Mouse (Mus musculus): ENCODE measurements at regions not wholly inside any gene's neighbourhood (a gene's known extent, or its start where the extent isn't known, plus 50 kb on each side); places are given as distances from the start of the nearest gene placed in this dataset.
A peak's percentile ranks its signal among the peaks of the same experiment; 100 is the strongest.

DNA sequence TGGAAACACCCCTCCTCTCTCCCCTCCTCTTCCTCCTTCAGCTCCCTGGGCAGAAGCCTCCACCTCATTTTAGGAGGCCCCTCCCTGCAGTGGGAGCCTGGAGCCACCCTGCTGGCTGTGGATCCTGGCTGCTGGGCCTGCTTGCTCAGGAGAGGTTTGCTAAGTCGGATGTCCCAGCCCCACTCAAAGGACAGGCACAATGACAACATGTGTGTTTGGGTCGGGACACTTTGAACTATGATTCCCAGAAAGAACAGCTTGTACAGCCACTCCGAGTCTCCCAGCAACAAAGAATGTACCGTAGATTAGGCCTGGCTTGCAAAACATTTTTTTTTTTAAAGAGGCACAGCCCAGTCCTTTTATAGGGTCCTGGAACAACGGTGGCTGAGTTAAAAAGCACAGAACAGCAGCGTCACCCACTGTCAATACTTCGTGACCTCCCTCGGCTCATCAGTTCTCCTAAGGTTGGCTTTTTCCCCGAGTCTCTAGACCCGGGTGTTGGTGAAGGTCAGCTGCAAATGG lies 142.7 kb upstream of the Irf2bp2 start:
- Histone ChIP-seq H3K4me1 (ENCODE audit: control insufficient read depth, insufficient read depth, low read length) (peaks cover 19% of the 10 kb centered on the region), H3K9ac (ENCODE audit: low read length) (peak overlapping the region; percentile 19; the same call in 1 of the 2 replicates), H3K4me2 (ENCODE audit: low read depth, severe bottlenecking) (no peak overlapping the region; the same call in 1 of the 2 replicates), H3K27me3 (ENCODE audit: control insufficient read depth, insufficient read depth, low read length) (no peaks in the 10 kb centered on the region), H3K9me3 (ENCODE audit: control insufficient read depth, low read length) (no peaks in the 10 kb centered on the region), H3K36me3 (ENCODE audit: control insufficient read depth, insufficient read depth, low read length) (no peaks in the 10 kb centered on the region), H3K4me3 (ENCODE audit: low read depth, low read length) (no peak overlapping the region), H3K27ac (replicated peaks; ENCODE audit: low read depth, low read length) (peak overlapping the region; percentile 80; the same call in 1 of the 2 replicates)
- DNase-seq (ENCODE audit: low spot score) (no peak), ATAC-seq (ENCODE audit: insufficient number of reproducible peaks, low FRiP score, low TSS enrichment, low read depth) (no peak)
- WGBS: 34% methylated on average over 10 of the region's 10 CpGs

DNA sequence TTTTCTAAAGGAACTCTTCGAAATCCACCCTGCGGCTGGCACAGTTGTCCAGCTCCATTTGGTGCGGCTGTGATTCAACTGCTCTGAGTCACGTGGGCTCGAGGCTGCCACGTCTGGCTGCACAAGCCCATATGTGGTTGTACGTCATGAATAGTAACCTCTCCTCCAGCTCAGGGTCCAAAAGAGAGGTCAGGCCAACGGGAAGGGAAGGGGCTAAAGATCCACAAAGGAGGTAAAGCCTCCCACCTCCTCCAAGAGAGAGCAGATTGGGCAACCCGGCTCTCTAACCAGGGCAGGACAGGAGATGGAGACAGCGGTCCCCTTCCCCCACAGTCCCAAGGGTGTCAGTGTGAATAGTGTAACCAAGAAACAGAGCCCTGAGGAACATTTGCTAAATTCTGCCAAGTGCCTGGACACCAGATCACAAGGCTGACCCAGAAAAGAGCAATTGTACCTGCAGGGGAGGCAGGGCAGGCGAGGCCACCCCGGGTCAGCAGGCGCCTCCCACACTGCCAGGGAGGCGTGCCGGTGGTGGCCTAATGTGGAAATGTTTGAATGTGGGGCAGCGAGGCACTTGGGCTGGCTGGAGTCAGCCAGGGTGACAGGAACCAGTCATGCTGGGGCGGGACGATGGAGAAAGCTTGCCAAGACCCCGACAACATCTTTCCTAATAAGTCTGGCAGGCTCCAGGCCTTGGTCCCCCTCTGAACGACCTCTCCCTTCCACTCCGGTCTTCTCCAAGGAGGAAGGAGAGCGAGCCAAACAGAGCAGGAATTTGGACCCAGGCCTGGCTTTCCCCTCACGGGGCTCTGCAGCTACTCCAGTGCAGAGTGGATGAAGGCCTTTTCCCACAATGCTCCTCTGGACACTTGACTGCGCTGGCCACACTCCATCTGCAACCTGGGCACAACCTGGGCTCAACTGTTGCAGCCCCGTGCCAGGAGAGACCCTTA lies 142.0 kb upstream of the Irf2bp2 start:
- DNase-seq (ENCODE audit: low spot score): peak; percentile 56
- H3K4me1 ChIP-seq (ENCODE audit: control insufficient read depth, insufficient read depth, low read length): peaks cover 19% of the 10 kb centered on the region
- H3K4me2 ChIP-seq (ENCODE audit: low read depth, severe bottlenecking): no peak overlapping the region; the same call in 1 of the 2 replicates
- peak; percentile 49; the same call in 1 of the 2 replicates for ATAC-seq (ENCODE audit: insufficient number of reproducible peaks, low FRiP score, low TSS enrichment, low read depth)
- no peaks in the 10 kb centered on the region for H3K27me3 ChIP-seq (ENCODE audit: control insufficient read depth, insufficient read depth, low read length)
- 33% methylated on average over 25 of the region's 25 CpGs for WGBS
- H3K36me3 ChIP-seq (ENCODE audit: control insufficient read depth, insufficient read depth, low read length): no peaks in the 10 kb centered on the region
- no peaks in the 10 kb centered on the region for H3K9me3 ChIP-seq (ENCODE audit: control insufficient read depth, low read length)
- no peak overlapping the region for H3K4me3 ChIP-seq (ENCODE audit: low read depth, low read length)
- H3K9ac ChIP-seq (ENCODE audit: low read length): peak overlapping the region; percentile 19; the same call in 1 of the 2 replicates
- H3K27ac ChIP-seq (replicated peaks; ENCODE audit: low read depth, low read length): peak overlapping the region; percentile 80

DNA sequence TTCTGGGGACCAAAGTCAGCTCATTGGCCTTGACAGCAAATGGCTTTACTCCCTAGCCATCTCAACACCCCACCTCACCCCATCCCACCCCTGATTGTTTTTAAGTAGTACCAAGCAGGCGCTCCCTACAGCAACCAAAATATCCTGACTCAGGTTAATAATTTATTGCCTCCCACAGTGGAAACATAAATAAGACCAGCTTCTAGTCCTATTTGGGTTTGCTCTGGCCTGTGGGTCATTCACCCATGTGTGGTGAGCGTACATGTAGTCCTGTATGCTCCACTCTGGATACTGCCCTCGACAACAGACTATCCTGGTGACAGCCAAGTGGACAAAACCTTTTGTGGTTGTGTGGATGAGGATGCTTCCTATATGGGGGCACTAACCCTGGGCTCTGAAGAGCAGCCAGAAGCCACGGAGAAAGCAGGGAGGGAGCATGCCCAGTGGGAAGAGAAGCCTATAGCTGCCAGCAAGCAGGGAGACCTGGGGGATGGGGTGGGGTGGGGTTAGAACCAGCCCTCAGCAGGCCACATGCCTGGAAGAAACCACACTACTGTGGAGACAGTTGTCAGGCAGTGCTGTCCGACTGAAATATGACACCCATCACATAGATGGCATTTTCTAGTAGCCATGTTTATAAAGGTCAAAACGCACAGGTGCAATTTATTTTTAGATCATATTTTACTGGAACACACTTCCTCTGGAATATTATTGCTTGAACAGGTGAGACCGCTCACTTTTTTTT lies 141.1 kb upstream of the Irf2bp2 start:
- peak overlapping the region; percentile 80 for H3K27ac ChIP-seq (replicated peaks; ENCODE audit: low read depth, low read length)
- H3K4me1 ChIP-seq (ENCODE audit: control insufficient read depth, insufficient read depth, low read length): peaks cover 19% of the 10 kb centered on the region
- H3K27me3 ChIP-seq (ENCODE audit: control insufficient read depth, insufficient read depth, low read length): no peaks in the 10 kb centered on the region
- H3K9me3 ChIP-seq (ENCODE audit: control insufficient read depth, low read length): no peaks in the 10 kb centered on the region
- H3K9ac ChIP-seq (ENCODE audit: low read length): no peak overlapping the region
- 64% methylated on average over 7 of the region's 7 CpGs for WGBS
- DNase-seq (ENCODE audit: low spot score) (no peak), ATAC-seq (ENCODE audit: insufficient number of reproducible peaks, low FRiP score, low TSS enrichment, low read depth) (peak; percentile 58; the same call in 1 of the 2 replicates)
- no peaks in the 10 kb centered on the region for H3K36me3 ChIP-seq (ENCODE audit: control insufficient read depth, insufficient read depth, low read length)
- H3K4me2 ChIP-seq (ENCODE audit: low read depth, severe bottlenecking): no peak overlapping the region
- H3K4me3 ChIP-seq (ENCODE audit: low read depth, low read length): no peak overlapping the region

DNA sequence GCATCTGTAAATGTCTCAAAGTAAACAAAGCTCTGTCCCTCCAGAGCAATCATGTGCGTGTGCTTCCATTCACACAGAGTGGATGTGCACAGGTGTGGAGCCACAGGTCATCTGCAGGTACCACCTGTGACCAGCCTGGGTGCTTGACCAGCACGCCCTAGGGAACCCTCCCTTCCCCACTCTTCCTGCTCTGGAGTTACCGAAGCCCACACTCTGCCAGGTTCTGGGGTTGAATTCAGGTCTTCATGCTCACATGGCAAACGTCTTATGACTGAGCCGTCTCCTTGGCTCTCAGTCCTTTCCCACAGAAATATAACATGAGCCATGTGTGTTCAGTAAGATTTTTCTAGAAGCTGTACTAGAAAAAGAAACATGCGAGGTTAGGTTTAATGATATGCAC lies 140.0 kb upstream of the Irf2bp2 start:
- WGBS: 77% methylated on average over 6 of the region's 6 CpGs

DNA sequence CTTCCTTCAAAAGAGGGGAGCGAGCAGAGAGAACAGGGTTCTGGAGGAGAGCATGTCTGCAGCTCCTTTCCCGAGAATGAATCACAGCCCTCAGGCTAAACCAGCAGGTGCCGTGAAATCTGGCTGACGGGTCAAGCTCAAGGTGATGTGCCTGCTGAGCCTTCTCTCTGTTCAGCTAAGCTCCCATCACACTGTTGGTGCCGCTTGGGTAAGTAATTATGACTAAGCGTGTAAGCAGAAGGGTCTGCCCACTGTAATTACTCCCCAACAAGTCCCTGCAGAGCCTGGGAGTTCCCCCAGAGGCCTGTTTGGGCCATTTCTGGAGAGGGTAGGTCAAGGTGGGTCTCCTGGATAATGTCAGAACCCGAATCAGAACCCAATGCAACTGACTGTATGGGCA lies 139.5 kb upstream of the Irf2bp2 start:
- WGBS: 41% methylated on average over 7 of the region's 7 CpGs
- H3K9me3 ChIP-seq (ENCODE audit: control insufficient read depth, low read length): no peaks in the 10 kb centered on the region
- H3K4me2 ChIP-seq (ENCODE audit: low read depth, severe bottlenecking): no peak overlapping the region
- no peak for ATAC-seq (ENCODE audit: insufficient number of reproducible peaks, low FRiP score, low TSS enrichment, low read depth)
- no peak overlapping the region for H3K27ac ChIP-seq (replicated peaks; ENCODE audit: low read depth, low read length)
- no peak overlapping the region for H3K4me3 ChIP-seq (ENCODE audit: low read depth, low read length)
- H3K4me1 ChIP-seq (ENCODE audit: control insufficient read depth, insufficient read depth, low read length): peaks cover 19% of the 10 kb centered on the region
- no peaks in the 10 kb centered on the region for H3K27me3 ChIP-seq (ENCODE audit: control insufficient read depth, insufficient read depth, low read length)
- H3K36me3 ChIP-seq (ENCODE audit: control insufficient read depth, insufficient read depth, low read length): no peaks in the 10 kb centered on the region
- H3K9ac ChIP-seq (ENCODE audit: low read length): no peak overlapping the region
- DNase-seq (ENCODE audit: low spot score): peak; percentile 34

More for the DNA sequence above, 140.0 kb upstream of the Irf2bp2 start:
- H3K36me3 ChIP-seq (ENCODE audit: control insufficient read depth, insufficient read depth, low read length): no peaks in the 10 kb centered on the region
- no peak overlapping the region for H3K4me3 ChIP-seq (ENCODE audit: low read depth, low read length)
- no peak overlapping the region for H3K4me2 ChIP-seq (ENCODE audit: low read depth, severe bottlenecking)
- H3K4me1 ChIP-seq (ENCODE audit: control insufficient read depth, insufficient read depth, low read length): peaks cover 19% of the 10 kb centered on the region
- H3K9ac ChIP-seq (ENCODE audit: low read length): no peak overlapping the region
- DNase-seq (ENCODE audit: low spot score) (no peak), ATAC-seq (ENCODE audit: insufficient number of reproducible peaks, low FRiP score, low TSS enrichment, low read depth) (no peak)
- no peak overlapping the region for H3K27ac ChIP-seq (replicated peaks; ENCODE audit: low read depth, low read length)
- H3K9me3 ChIP-seq (ENCODE audit: control insufficient read depth, low read length): no peaks in the 10 kb centered on the region
- no peaks in the 10 kb centered on the region for H3K27me3 ChIP-seq (ENCODE audit: control insufficient read depth, insufficient read depth, low read length)

DNA sequence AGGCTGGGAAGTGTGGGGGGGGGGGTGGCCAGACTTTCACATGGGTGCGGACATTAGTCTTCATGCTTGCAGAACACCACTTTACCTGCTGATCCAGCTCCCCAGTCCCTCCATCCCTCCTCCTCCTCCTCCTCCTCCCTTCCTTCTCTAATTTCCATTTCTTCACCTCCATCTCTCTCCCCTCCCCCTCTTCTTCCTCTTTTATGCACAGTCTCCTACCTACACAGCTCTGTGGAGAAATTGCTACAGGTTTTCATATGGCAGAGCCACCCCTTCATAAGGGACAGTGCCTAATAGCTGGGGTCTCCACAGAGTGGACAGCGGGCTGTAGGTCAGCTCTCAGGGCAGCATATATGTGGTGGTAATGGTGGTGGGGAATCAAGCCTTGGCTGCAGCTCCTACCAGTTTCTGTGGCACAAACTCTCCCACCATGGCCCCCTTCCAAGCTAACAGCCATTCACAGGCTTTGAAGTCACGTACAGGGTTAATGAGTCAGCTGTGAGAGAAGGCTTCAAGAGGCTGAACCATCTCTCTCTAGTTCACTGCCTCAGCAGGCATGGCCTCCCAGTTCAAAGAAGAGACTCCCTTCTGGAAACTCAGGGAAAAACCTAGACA lies 136.3 kb upstream of the Irf2bp2 start:
- no peak for ATAC-seq (ENCODE audit: insufficient number of reproducible peaks, low FRiP score, low TSS enrichment, low read depth)
- Histone ChIP-seq H3K36me3 (ENCODE audit: control insufficient read depth, insufficient read depth, low read length) (no peaks in the 10 kb centered on the region), H3K4me2 (ENCODE audit: low read depth, severe bottlenecking) (no peak overlapping the region), H3K9ac (ENCODE audit: low read length) (no peak overlapping the region), H3K27me3 (ENCODE audit: control insufficient read depth, insufficient read depth, low read length) (no peaks in the 10 kb centered on the region), H3K4me3 (ENCODE audit: low read depth, low read length) (no peak overlapping the region), H3K4me1 (ENCODE audit: control insufficient read depth, insufficient read depth, low read length) (peaks cover 7% of the 10 kb centered on the region), H3K9me3 (ENCODE audit: control insufficient read depth, low read length) (no peaks in the 10 kb centered on the region), H3K27ac (replicated peaks; ENCODE audit: low read depth, low read length) (no peak overlapping the region)
- DNase-seq (ENCODE audit: low spot score): no peak
- 67% methylated on average over 3 of the region's 3 CpGs for WGBS

DNA sequence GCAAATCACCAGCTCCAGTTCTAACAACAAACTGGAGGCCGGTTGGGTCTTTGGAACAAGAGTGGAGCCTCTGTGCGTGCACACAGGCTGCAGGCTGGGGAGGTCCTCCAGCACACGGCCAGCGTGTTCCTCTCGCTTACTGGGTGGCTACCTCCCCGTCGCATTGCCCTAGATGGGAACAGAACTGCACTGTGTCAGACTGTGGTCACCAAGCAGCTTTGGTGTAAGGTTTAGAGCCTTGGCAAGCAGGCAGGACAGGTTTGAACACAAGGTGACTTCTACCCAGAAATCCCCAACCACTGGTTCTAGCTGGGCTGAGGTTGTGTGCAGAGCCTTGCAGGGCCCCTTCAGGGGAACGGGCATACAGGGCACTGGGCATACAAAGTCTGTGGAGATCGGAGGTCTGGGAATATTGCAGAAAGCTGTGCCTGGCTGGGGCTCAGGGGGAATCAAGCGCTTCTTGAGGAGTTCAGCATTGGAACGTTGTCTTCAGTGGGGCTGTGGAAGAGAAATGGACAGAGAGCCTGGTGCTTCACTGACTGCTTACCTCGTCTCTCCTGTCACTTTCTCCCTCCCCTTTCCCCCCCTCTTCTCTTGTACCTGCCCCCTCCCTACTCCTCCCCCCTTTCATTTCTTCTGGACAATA lies 135.3 kb upstream of the Irf2bp2 start:
- no peak for ATAC-seq (ENCODE audit: insufficient number of reproducible peaks, low FRiP score, low TSS enrichment, low read depth)

More for the DNA sequence above, 135.3 kb upstream of the Irf2bp2 start:
- Histone ChIP-seq H3K4me2 (ENCODE audit: low read depth, severe bottlenecking) (no peak overlapping the region), H3K4me3 (ENCODE audit: low read depth, low read length) (no peak overlapping the region), H3K27me3 (ENCODE audit: control insufficient read depth, insufficient read depth, low read length) (no peaks in the 10 kb centered on the region), H3K36me3 (ENCODE audit: control insufficient read depth, insufficient read depth, low read length) (no peaks in the 10 kb centered on the region), H3K9ac (ENCODE audit: low read length) (no peak overlapping the region), H3K9me3 (ENCODE audit: control insufficient read depth, low read length) (no peaks in the 10 kb centered on the region), H3K4me1 (ENCODE audit: control insufficient read depth, insufficient read depth, low read length) (peaks cover 5% of the 10 kb centered on the region; the same call in 1 of the 2 replicates), H3K27ac (replicated peaks; ENCODE audit: low read depth, low read length) (no peak overlapping the region)
- no peak for DNase-seq (ENCODE audit: low spot score)
- 83% methylated on average over 12 of the region's 12 CpGs for WGBS
